Mouse (Mus musculus) layer of hippocampus, postnatal 10 days (tissue): ENCODE measurements around the gene Rtbdn. TPM values are rescaled to one million over a fixed set of nuclear protein-coding genes. Genes with fewer than 3 reads are reported as not detected.
A peak's percentile ranks its signal among the peaks of the same experiment; 100 is the strongest.
"Not testable (repeated sequence)": the region's sequence is repeated elsewhere in the genome, so short reads cannot be mapped to it uniquely, and the experiment has no call there.

Experiments
- DNase-seq, 2 experiments: peaks; one replicate each; pipeline ENCODE4 v3.0.0; 2021; ENCODE audit warnings: low spot score in 2 of 2
- long read RNA-seq: library from polyadenylated mRNA; stranded (forward); transcript quantifications from one replicate; pipeline ENCODE4 v2.0.0, GENCODE M21; 2023
- total RNA-seq, 2 experiments: library from RNA; stranded (reverse); gene quantifications; 2 replicates each; pipeline ENCODE4 v1.2.3; 2021

The Rtbdn gene
- total RNA-seq: 1 to 10 TPM; 3.1 to 3.6 TPM
- long read RNA-seq, partial matches to known transcripts: 0 of 13 reads
- long read RNA-seq, other reads (novel, unspliced or antisense): 13 of 13 reads

GRCm38 (mm10) chr8:84946528-84947240, at the start of gene Rtbdn:
Rtbdn (plus strand) TSS chr8:84946991.
- no peak for DNase-seq

DNA sequence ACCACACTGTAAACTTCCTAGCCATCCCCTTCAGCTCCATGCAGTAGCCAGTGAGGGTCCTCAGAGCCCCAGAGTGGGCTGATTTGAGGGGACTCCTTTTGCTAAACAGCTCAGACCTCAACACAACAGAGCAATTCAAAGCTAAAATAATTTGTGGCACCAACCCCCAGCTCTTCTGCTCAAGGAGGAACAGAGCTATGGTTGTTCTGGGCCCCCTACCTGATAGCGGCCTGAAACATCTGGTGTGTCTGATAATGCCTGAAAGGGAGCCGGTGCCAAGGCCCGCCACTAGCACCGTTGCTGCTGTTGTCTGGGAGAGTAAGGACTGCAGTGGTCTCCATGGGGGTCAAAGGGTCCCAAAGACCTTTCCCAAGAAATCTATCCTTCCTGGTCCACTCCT, 45.7 kb upstream of the Rtbdn start:
- no peak for DNase-seq

DNA sequence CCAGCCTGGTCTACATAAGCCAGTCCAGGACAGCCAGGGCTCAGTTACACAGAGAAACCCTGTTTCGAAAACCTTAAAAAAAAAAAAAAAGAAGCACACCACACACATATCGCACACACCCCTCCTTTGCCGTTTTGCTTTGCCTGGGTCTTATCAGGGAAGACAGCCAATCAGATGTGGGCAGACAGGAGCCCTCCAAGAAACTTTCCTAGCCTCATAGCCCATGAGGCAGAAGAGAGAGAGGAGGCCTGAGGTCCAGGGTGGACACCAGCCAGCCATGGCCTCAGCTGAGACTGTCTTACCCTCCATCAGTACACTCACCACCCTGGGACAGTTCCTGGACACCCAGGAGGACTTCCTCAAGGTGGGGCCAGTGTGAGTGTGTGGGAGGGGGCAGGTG, 45.0 kb upstream of the Rtbdn start, which contains the start of gene Klf1:
Gene Klf1 (plus strand): TSS at position 177 of the 400 bp plus-strand sequence.
- no peak for DNase-seq

DNA sequence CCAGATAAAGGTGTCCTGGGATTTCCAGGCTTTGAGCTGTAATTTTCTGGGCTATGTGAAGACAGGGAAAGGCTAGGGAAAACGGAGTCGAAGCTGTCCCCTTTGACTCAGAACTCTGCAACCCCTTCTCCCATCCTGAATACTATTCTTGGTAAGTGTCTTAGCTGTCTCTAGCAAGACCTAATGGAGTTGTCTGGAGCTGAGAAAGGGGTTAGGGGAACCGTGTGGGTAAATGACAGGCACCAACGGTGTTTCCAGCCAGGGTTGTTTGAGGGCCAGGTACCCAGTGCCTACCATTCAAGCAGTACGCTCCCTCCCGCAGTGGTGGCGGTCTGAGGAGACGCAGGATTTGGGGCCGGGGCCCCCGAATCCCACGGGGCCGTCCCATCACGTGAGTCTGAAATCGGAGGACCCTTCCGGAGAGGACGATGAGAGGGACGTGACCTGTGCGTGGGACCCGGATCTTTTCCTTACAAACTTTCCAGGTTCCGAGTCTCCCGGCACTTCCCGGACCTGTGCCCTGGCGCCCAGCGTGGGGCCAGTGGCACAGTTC, 44.3 kb upstream of the Rtbdn start:
- no peak for DNase-seq

GRCm38 (mm10) chr8:84902920-84903661, 43.7 kb upstream of the Rtbdn start:
- DNase-seq: peak; percentile 96 to 98

DNA sequence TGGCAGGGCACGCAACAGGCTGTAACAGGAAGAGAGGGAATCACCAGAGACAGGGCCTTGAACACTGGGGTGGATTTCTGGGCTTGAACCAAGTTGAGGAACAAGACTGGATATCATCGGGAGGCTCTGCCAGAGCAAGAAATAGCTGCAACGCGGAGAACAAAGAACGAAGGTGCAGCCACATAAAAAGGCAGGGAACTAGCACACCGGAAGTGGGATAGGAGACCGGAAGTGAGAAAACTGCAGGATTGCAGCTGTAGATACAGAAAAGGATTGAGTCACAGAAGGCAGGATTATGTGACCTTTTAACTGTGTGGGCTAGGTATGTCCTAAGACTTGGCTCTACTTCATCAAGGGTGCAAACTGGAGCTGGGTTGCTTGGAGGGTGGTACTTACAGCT, 42.4 kb upstream of the Rtbdn start:
- DNase-seq: no peak

GRCm38 (mm10) chr8:84907037-84907436, 39.8 kb upstream of the Rtbdn start:
- no peak for DNase-seq

GRCm38 (mm10) chr8:84907493-84907892, 39.3 kb upstream of the Rtbdn start:
- no peak for DNase-seq

DNA sequence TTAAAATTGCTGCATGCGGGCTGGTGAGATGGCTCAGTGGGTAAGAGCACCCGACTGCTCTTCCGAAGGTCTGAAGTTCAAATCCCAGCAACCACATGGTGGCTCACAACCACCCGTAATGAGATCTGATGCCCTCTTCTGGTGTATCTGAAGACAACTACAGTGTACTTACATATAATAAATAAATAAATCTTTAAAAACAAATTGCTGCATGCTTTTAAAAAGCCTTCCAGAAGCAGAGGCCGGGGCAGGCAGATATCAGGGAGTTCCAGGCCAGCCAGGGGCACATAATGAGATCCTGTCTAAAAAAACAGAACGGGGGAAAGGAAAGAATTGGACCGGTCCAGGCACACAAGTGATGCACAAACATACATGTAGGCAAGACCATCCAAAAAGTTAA, 38.8 kb upstream of the Rtbdn start:
- DNase-seq: not testable (repeated sequence)

DNA sequence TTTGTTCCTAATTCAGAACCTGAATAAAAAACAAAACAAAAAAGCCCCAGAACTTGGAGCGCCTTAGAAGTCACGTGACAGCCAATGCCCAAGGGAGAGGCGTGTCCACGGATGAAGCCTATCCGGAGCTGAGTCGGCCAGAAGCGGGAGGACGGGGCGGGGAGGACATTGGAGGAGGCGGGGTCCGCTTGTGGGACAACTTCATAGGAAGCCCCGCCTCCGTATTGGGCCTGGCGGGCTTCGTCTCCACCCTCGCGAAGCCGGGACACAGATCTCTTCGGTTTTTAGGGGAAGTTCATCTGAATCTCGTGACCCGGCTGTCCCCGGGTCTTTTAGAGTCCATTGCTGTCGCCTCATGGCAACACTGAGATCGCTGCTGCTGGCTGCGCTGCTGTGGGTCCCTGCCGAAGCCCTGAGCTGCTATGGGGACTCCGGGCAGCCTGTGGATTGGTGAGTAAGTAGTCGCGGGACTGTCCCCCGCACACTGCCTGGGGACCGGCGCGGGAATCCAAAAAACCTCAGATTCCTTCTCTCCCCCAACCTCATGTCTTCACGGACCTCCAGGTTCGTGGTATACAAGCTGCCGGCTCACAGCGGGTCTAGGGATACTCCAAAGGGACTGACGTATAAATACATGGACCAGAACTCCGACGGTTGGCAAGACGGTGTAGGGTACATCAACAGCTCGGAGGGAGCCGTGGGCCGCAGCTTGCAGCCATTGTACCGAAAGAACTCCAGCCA, 38.2 kb upstream of the Rtbdn start, which contains the start of gene Dnase2a:
Gene Dnase2a (plus strand): TSS at position 140 of the 741 bp plus-strand sequence.
- peak; percentile 79 to 83 for DNase-seq

DNA sequence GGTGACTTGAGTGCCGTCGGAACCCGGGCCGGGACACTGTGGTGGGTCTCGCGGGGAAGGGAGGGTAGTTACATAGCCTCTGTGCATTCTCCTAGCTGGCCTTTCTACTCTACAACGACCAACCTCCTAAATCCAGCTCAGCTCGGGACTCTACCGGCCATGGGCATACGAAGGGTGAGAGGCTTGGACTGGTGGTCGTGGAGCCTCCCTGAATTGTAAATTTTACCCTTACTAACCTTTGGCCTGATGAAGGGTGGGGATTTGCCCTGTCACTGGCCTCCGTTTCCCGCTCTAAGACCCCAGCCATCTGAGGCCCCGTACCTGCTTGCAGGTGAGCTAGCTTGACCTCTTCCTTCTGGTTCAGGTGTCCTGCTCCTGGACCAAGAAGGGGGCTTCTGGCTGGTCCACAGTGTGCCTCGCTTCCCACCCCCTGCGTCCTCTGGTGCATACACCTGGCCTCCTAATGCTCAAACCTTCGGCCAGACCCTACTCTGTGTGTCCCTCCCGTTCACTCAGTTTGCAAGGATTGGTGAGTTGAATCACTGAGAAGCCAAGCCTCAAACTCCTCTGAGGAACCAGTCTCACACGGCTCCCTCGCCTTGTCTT, 37.5 kb upstream of the Rtbdn start:
- no peak for DNase-seq

- DNase-seq: no peak
Observed at GRCm38 (mm10) chr8:84909949-84910348, 36.8 kb upstream of the Rtbdn start.

- DNase-seq: no peak
Observed at GRCm38 (mm10) chr8:84910551-84910950, 36.2 kb upstream of the Rtbdn start.

DNA sequence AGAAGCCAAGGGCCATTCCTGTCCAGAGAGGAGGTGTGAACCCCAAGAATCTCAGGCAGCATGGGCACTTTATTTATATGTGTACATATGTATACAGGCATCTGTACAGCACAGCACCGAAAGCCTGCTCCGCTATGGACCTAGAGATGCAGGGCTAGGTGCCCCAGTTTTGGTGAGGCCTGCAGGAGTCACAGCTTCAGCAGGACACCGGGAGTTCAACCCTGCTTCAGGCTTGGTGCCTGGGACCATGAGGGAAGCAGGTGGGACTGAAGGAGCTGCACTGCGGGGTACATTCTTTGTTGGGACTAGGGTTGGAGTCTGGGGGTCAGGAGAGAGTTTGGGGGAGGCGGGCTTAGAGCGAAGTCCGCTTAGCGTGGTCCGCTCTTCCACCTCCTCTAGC, 34.9 kb upstream of the Rtbdn start:
- DNase-seq: no peak

DNA sequence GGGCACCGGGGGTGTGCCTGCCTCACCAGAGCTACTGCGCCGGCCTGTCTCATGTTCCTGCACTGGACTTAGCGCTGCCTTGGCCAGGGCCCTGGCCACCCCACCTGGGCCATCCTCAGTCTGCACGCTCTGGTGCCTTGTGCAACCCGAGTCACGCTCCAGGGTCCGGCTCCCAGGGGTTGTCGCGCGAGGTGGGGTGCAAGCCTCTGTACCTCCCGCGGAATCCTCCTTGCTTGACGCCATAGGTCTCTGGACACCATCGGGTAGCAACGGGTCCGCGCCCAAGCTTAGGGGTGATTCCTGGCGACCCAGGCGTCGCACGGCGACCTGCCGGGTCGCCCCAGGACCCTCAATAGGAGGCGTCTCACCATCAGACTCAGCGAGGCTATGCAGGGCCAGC, 34.4 kb upstream of the Rtbdn start:
- DNase-seq: no peak

DNA sequence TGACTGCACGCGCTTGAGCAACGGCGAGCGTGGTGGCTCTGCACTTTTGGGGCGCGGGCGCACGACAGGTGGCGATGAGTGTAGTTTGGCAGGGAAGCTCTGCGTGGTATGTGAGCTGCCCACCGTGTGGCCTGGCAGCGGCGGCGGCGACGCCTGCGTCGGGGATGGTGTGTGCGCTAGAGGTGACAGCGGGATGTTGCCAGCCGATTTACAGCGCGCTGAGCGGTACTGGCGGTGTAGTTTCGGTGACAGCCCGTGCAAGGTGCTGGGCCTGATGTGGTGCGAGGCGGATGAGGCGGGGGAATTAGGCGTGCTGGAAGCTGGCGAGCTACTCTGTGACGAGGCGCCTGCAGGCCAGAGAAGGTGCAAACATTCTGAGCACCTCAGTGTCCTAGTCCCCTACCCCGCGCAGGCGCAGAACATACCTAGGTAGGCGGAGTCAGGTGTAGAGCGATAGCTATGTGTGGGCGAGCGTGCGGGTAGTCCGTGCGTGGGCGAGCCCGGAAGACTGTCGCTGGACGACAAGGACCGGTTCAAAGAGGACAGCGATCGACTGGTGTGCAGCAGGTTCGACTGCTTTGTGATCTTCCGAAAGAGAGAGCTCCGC, 33.8 kb upstream of the Rtbdn start:
- DNase-seq: peak in 1 of 2 experiments; percentile 62

- DNase-seq: no peak
Observed at GRCm38 (mm10) chr8:84913502-84913900, 33.3 kb upstream of the Rtbdn start.

- peak in 1 of 2 experiments; percentile 50 for DNase-seq
Observed at GRCm38 (mm10) chr8:84913960-84914359, 32.8 kb upstream of the Rtbdn start.

DNA sequence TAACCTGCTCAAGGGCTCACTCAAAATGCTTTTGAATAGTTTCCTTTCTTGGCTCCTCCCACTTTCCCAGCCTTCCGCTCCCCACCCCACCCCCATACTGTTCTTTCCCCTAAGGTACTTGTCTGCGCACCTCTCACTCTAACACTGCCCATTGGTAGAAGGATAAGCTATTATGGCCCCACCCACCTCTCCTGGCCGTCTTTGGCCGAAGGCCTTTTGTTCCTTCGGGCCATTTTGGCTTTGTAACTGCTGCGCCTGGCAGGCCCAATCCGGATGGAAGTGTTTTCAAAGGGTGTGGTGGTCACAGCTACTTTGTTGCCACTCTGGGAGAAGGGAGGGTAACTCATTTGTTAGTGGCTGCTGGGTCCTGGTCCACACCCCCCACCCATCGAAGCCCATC, 31.5 kb upstream of the Rtbdn start:
- DNase-seq: no peak

GRCm38 (mm10) chr8:84917781-84918180, 29.0 kb upstream of the Rtbdn start:
- no peak for DNase-seq
